Mouse (Mus musculus) thymus, adult 18-20 months (tissue): Measurements from ENCODE around the gene Cyp1a1.

ENCODE experiments used
- DNase-seq, 2 experiments: peaks; one replicate each; pipeline ENCODE4 v3.0.0; 2022; ENCODE audit warnings: mixed read lengths in 2 of 2

Cyp1a1 gene

GRCm38 (mm10) chr9:57656631-57657350 lies 30.9 kb upstream of the Cyp1a1 start:
- DNase-seq, result no peak

GRCm38 (mm10) chr9:57657843-57658242 lies 29.9 kb upstream of the Cyp1a1 start:
- no peak for DNase-seq

GRCm38 (mm10) chr9:57658970-57659369 lies 28.8 kb upstream of the Cyp1a1 start:
- no peak for DNase-seq

GRCm38 (mm10) chr9:57659774-57660173 lies 28.0 kb upstream of the Cyp1a1 start:
- DNase-seq, result peak; percentile 46 to 70

GRCm38 (mm10) chr9:57660501-57660900 lies 27.2 kb upstream of the Cyp1a1 start:
- DNase-seq, result peak in 1 of 2 experiments; percentile 17

- DNase-seq, result no peak
Measured at GRCm38 (mm10) chr9:57661552-57661951, 26.2 kb upstream of the Cyp1a1 start.

GRCm38 (mm10) chr9:57664616-57665015 lies 23.1 kb upstream of the Cyp1a1 start:
- no peak for DNase-seq

- peak in 1 of 2 experiments; percentile 30 for DNase-seq
Measured at GRCm38 (mm10) chr9:57666536-57666935, 21.2 kb upstream of the Cyp1a1 start.

GRCm38 (mm10) chr9:57667136-57667535 lies 20.6 kb upstream of the Cyp1a1 start:
- no peak for DNase-seq

GRCm38 (mm10) chr9:57667817-57668216 lies 19.9 kb upstream of the Cyp1a1 start:
- DNase-seq, result no peak

- no peak for DNase-seq
Measured at GRCm38 (mm10) chr9:57668277-57668676, 19.5 kb upstream of the Cyp1a1 start.

- DNase-seq, result no peak
Measured at GRCm38 (mm10) chr9:57669566-57669965, 18.2 kb upstream of the Cyp1a1 start.

GRCm38 (mm10) chr9:57671037-57671436 lies 16.7 kb upstream of the Cyp1a1 start:
- DNase-seq, result no peak

GRCm38 (mm10) chr9:57671500-57671899 lies 16.2 kb upstream of the Cyp1a1 start:
- DNase-seq, result no peak

GRCm38 (mm10) chr9:57681411-57681810 lies 6.3 kb upstream of the Cyp1a1 start:
- DNase-seq, result no peak

- no peak for DNase-seq
Measured at GRCm38 (mm10) chr9:57683520-57683919, 4.2 kb upstream of the Cyp1a1 start, which contains the start of gene Cyp1a2. TSS of gene Cyp1a2 (minus strand) at chr9:57683703.

- DNase-seq, result no peak
Measured at GRCm38 (mm10) chr9:57686011-57686410, 1.7 kb upstream of the Cyp1a1 start.

GRCm38 (mm10) chr9:57688158-57688557 lies 430 bp downstream of the Cyp1a1 start:
- no peak for DNase-seq

GRCm38 (mm10) chr9:57688606-57689005 lies 878 bp downstream of the Cyp1a1 start:
- DNase-seq, result no peak

GRCm38 (mm10) chr9:57694108-57694507 lies 6.4 kb downstream of the Cyp1a1 start:
- no peak for DNase-seq

- no peak for DNase-seq
Measured at GRCm38 (mm10) chr9:57696380-57697285, 8.9 kb downstream of the Cyp1a1 start.

- no peak for DNase-seq
Measured at GRCm38 (mm10) chr9:57697380-57697779, 9.7 kb downstream of the Cyp1a1 start.

- no peak for DNase-seq
Measured at GRCm38 (mm10) chr9:57698466-57699150, 10.9 kb downstream of the Cyp1a1 start.
